Mouse (Mus musculus) intestine, embryonic 14.5 days (tissue): ENCODE results near the gene Chrna10. TPM values are rescaled to one million over a fixed set of nuclear protein-coding genes. Genes with fewer than 3 reads are reported as not detected.
A peak's percentile ranks its signal among the peaks of the same experiment; 100 is the strongest.

Source experiments
- ATAC-seq: fragments of 200-750 bp; cut with Nextera tagmentation; replicated peaks from 2 replicates; pipeline ENCODE4 v1.8.0; 2017; ENCODE audit warnings: low read depth, moderate number of reproducible peaks, moderate TSS enrichment, moderate library complexity; ENCODE audit not compliant: low FRiP score, low TSS enrichment
- DNase-seq: peaks from one replicate; pipeline ENCODE4 v3.0.0-alpha.2; 2018; ENCODE audit warnings: low spot score
- H3K27ac ChIP-seq: fragments of 300-500 bp; sonication (generic); 2 replicates; pipeline ENCODE4 v1.5.1; 2014; ENCODE audit warnings: low read depth, mild to moderate bottlenecking, control low read depth
- H3K27me3 ChIP-seq: fragments of 300-500 bp; sonication (generic); replicated peaks from 2 replicates; pipeline ENCODE4 v1.6.1; 2014; ENCODE audit warnings: low read length, control low read depth; ENCODE audit not compliant: control insufficient read depth, insufficient read depth
- H3K36me3 ChIP-seq: fragments of 300-500 bp; sonication (generic); 2 replicates; pipeline ENCODE4 v1.6.1; 2014; ENCODE audit warnings: low read length, control low read depth; ENCODE audit not compliant: control insufficient read depth, insufficient read depth
- H3K4me1 ChIP-seq: fragments of 300-500 bp; sonication (generic); replicated peaks from 2 replicates; pipeline ENCODE4 v1.6.1; 2014; ENCODE audit warnings: low read length, control low read depth, mixed read lengths; ENCODE audit not compliant: control insufficient read depth, insufficient read depth
- H3K4me2 ChIP-seq: fragments of 300-500 bp; sonication (generic); 2 replicates; pipeline ENCODE4 v1.6.1; 2014; ENCODE audit warnings: low read length
- H3K4me3 ChIP-seq: fragments of 300-500 bp; sonication (generic); 2 replicates; pipeline ENCODE4 v1.5.1; 2014; ENCODE audit warnings: low read depth, low read length, control low read depth, mixed read lengths
- H3K9ac ChIP-seq: fragments of 300-500 bp; sonication (generic); 2 replicates; pipeline ENCODE4 v1.6.1; 2014; ENCODE audit warnings: mild to moderate bottlenecking, low read length
- H3K9me3 ChIP-seq: fragments of 300-500 bp; sonication (generic); 2 replicates; pipeline ENCODE4 v1.6.1; 2016; ENCODE audit warnings: low read length, control low read depth; ENCODE audit not compliant: control insufficient read depth
- WGBS: fragments of 180-500 bp; shearing (Covaris S2); extraction: QIAGEN DNeasy Blood & Tissue Kit; methylation state at CpG from one replicate; pipeline ENCODE4 v1.1.7; 2014; 5-methylcytosine and 5-hydroxymethylcytosine counted together
- polyA plus RNA-seq: library from polyadenylated mRNA; unstranded; fragments of >200 nt; fragmentation: Nextera tagmentation; extraction: Ambion mirVana; gene quantifications from 2 replicates; pipeline ENCODE4 v1.2.1, GENCODE M21; 2014

Gene Chrna10
- polyA plus RNA-seq, 1 experiment from 2014 or later: not detected

DNA sequence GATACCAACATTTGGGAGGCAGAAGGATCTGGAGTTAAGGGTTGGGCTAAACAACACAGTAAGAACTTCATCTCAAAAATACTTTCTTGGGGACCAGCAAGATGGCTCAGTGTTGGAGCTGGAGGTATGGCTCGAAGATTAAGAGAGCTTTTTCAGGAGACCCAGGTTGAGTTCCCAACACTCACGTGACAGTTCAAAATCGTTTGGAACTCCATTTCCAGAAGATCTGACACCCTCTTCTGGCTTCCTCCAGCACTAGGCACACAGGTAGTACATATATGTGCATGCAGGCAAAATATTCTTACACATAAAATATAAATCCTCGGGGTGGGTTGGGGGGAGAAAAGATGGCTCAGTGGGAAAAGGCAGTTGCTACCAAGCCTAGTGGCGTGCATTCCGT, 50.3 kb downstream of the Chrna10 start:
- H3K4me3 ChIP-seq: peak overlapping the region; percentile 73
- H3K9me3 ChIP-seq: no peaks in the 10 kb centered on the region
- H3K27me3 ChIP-seq: no peaks in the 10 kb centered on the region
- H3K27ac ChIP-seq: peak overlapping the region; percentile 87; the same call in 1 of the 2 replicates
- 62% methylated on average over 6 of the region's 6 CpGs for WGBS
- H3K4me1 ChIP-seq: peaks cover 21% of the 10 kb centered on the region
- DNase-seq (no peak), ATAC-seq (no peak)
- H3K4me2 ChIP-seq: peak overlapping the region; percentile 90
- H3K36me3 ChIP-seq: peaks cover 14% of the 10 kb centered on the region
- peak overlapping the region; percentile 57 for H3K9ac ChIP-seq

DNA sequence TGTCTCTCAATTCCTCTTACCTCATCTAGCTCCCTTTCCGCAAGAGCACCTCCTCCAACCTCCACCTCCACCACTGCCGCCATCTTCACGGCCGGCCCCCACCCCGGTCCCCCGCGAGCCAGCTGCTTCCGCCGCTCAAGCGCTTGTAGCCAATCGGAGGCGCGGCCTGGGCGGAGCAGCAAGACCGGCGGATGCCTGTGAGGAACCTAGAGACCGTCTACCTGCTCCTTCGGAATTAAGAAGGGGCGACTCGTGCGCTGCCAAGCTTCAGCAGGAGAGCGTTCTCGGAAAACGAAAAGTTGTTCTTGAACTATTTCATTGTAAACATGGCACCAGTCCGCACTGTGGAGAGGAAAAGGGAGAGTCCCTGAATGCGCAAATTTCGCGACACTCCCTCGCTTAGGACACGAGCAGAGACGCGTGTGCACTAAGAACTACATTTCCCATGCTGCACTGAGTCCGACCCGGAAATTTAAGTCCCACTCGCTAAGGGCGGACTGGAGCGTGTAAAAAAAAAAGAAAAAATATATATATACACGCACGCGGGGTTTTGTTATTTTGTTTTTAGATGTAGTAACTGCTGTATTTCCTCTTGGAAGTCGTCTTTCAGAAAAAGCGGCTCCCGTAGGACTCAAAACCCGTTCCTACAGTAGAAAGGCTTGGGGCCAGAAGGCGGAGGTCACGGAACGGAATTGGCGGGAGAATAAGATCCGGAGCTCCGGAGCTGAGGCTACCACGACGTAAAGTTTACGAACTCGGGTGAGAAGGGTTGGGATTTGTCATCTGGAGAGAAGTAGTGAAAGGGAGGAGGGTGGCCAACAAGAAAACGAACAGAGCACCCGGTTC, 51.4 kb downstream of the Chrna10 start, which contains the start of the genes Rnf121, Xndc1 and Xntrpc:
Gene Rnf121, minus strand, starts transcription at position 424 of the 846 bp plus-strand sequence.
Gene Xndc1, plus strand, starts transcription at position 466 of the 846 bp plus-strand sequence.
Gene Xntrpc, plus strand, starts transcription at position 668 of the 846 bp plus-strand sequence.
- DNase-seq (peak; percentile 98), ATAC-seq (peak; percentile 97)
- peak within 1 kb of the TSS; percentile 73 for H3K4me3 ChIP-seq
- H3K36me3 ChIP-seq: 0 out of 2 replicates have a peak, but pooled peaks cover 8% of the 10 kb centered on the region
- peak within 1 kb of the TSS; percentile 87 for H3K27ac ChIP-seq
- no peaks in the 10 kb centered on the region for H3K27me3 ChIP-seq
- peak within 1 kb of the TSS; percentile 57 for H3K9ac ChIP-seq
- under 1% methylated on average over 56 of the region's 56 CpGs for WGBS
- peak within 1 kb of the TSS; percentile 90 for H3K4me2 ChIP-seq
- peaks cover 21% of the 10 kb centered on the region for H3K4me1 ChIP-seq
- H3K9me3 ChIP-seq: no peaks in the 10 kb centered on the region

DNA sequence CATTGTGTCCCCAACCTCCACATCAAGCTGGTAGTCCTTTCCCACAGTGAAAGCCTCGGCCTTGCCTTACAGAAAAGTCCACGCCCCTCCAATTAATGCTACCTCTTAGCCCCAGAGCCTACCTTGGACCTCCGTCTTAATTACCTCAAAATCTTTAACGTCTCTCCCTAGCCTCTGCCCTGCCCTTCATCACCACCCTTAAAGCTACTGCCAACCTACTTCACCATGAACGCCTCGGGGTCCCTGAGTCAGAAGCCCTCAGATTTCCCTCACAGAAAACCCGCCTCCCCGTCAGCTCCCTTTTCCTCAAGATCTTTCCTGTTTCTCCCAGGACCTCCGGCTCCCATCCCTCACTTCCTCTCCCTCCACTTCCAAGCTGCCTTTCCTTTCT, 52.0 kb downstream of the Chrna10 start:
- under 1% methylated on average over 9 of the region's 9 CpGs for WGBS
- Histone ChIP-seq H3K4me1 (peaks cover 21% of the 10 kb centered on the region), H3K4me2 (peak overlapping the region; percentile 90), H3K27ac (peak overlapping the region; percentile 87), H3K9ac (peak overlapping the region; percentile 57), H3K27me3 (no peaks in the 10 kb centered on the region), H3K4me3 (peak overlapping the region; percentile 73), H3K9me3 (no peaks in the 10 kb centered on the region), H3K36me3 (peaks cover 11% of the 10 kb centered on the region)
- DNase-seq (no peak), ATAC-seq (peak; percentile 22)

DNA sequence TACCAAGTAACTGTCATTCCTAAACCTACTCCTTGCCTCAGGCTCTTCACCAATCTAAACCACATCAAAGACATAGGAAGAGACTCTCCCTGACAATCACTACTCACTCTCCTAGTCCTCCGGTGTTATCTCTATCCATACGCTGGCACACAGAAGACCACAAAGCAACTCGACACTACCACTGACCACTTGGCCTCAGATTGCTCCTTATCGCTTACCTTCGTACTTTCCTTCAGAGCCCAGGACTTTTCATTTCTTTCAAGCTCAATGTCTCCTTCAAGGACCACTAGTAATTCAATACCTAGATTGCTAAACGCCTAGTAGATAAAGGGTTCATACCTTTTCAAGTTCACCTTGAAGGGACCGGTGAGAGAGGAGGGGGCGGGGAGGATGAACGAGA, 52.7 kb downstream of the Chrna10 start:
- Histone ChIP-seq H3K4me3 (peak overlapping the region; percentile 73), H3K9ac (no peak overlapping the region), H3K4me1 (peaks cover 21% of the 10 kb centered on the region), H3K9me3 (no peaks in the 10 kb centered on the region), H3K4me2 (peak overlapping the region; percentile 90), H3K36me3 (peaks cover 18% of the 10 kb centered on the region), H3K27me3 (no peaks in the 10 kb centered on the region), H3K27ac (no peak overlapping the region)
- 76% methylated on average over 9 of the region's 9 CpGs for WGBS
- ATAC-seq (no peak), DNase-seq (no peak)

DNA sequence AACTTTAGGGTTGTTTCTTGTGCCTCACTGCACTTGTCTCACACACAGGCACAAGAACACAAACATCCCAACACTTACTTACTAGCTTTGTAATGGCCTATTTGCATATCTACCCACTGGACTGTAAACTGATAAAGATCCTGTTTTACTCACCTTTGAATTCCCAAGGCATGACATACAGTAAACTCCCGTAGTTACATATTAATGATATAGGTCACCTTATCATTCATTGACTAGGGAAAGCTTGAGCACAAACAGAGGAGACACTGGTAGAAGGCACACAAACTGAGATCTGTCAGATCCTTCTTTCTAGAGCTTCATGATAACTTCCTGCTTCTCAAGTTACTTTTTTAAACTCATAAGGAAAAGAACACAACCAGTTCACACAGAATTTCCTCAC, 54.4 kb downstream of the Chrna10 start:
- WGBS: 82% methylated on average over 1 of the region's 1 CpGs
- peaks cover 21% of the 10 kb centered on the region for H3K4me1 ChIP-seq
- no peak overlapping the region; the same call in 1 of the 2 replicates for H3K27ac ChIP-seq
- peak overlapping the region; percentile 25 for H3K4me2 ChIP-seq
- no peaks in the 10 kb centered on the region for H3K27me3 ChIP-seq
- H3K36me3 ChIP-seq: peaks cover 25% of the 10 kb centered on the region
- ATAC-seq (no peak), DNase-seq (no peak)
- no peak overlapping the region for H3K9ac ChIP-seq
- no peaks in the 10 kb centered on the region for H3K9me3 ChIP-seq
- H3K4me3 ChIP-seq: no peak overlapping the region

DNA sequence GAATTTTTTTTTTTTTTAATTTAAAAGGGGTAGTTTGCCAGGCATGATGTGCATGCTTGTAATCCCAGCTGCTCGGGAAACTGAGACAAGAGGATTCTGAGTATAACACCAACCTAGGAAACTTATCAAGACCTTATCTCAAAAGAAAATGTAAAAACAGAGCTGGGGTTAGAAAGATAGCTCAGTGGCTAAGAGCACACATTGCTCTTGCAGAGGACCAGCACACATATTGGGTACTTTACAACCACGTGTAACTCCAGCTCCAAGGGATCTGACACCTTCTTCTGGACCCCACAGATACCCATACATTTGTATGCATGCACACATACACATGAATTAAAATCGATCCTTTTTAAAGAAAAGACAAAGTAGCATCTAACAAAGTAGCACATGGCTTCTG, 55.3 kb downstream of the Chrna10 start:
- WGBS: 83% methylated on average over 3 of the region's 3 CpGs
- no peak overlapping the region for H3K9ac ChIP-seq
- H3K27me3 ChIP-seq: no peaks in the 10 kb centered on the region
- ATAC-seq: no peak
- no peaks in the 10 kb centered on the region for H3K9me3 ChIP-seq
- peaks cover 33% of the 10 kb centered on the region for H3K36me3 ChIP-seq
- H3K27ac ChIP-seq: no peak overlapping the region
- no peak for DNase-seq
- no peak overlapping the region for H3K4me2 ChIP-seq
- no peak overlapping the region for H3K4me3 ChIP-seq
- peaks cover 17% of the 10 kb centered on the region for H3K4me1 ChIP-seq

Other genes starting within 250 kb of the Chrna10 start
- 76.1 and 79.2 TPM in 2 replicates for gene Folr1, start 246.0 kb downstream of the Chrna10 start, polyA plus RNA-seq
- 153 and 167 TPM in 2 replicates for gene Lamtor1, start 210.9 kb downstream of the Chrna10 start, polyA plus RNA-seq
- gene Tomt, start 210.5 kb downstream of the Chrna10 start, polyA plus RNA-seq: 0.44 and 0.97 TPM in 2 replicates
- gene Lrrc51, start 182.9 kb downstream of the Chrna10 start, polyA plus RNA-seq: 6.8 and 10.1 TPM in 2 replicates
- gene Numa1, start 182.7 kb downstream of the Chrna10 start, polyA plus RNA-seq: 99.6 and 101 TPM in 2 replicates
- 2.7 and 2.8 TPM in 2 replicates for gene Il18bp, start 98.1 kb downstream of the Chrna10 start, polyA plus RNA-seq
- gene Rnf121, start 51.4 kb downstream of the Chrna10 start, polyA plus RNA-seq: 29.3 and 31.7 TPM in 2 replicates
- gene Xndc1, start 51.3 kb downstream of the Chrna10 start, polyA plus RNA-seq: 22.7 and 25.8 TPM in 2 replicates
- gene Xntrpc, start 51.1 kb downstream of the Chrna10 start, polyA plus RNA-seq: 1.1 and 1.5 TPM in 2 replicates
- gene Trpc2, start 33.7 kb downstream of the Chrna10 start, polyA plus RNA-seq: not detected in 2 replicates
- 0.49 and 0.90 TPM in 2 replicates for gene Art1, start 15.1 kb downstream of the Chrna10 start, polyA plus RNA-seq
- 0.46 and 0.67 TPM in 2 replicates for gene Art5, start 7.3 kb downstream of the Chrna10 start, polyA plus RNA-seq
- 46.6 and 52.1 TPM in 2 replicates for gene Nup98, start 93.3 kb upstream of the Chrna10 start, polyA plus RNA-seq
- gene Pgap2, start 93.4 kb upstream of the Chrna10 start, polyA plus RNA-seq: 88.9 and 92.6 TPM in 2 replicates
- gene Rhog, start 139.2 kb upstream of the Chrna10 start, polyA plus RNA-seq: 63.7 and 65.0 TPM in 2 replicates
- 22.4 and 23.6 TPM in 2 replicates for gene Stim1, start 151.0 kb upstream of the Chrna10 start, polyA plus RNA-seq